Mouse (Mus musculus) megakaryocyte-erythroid progenitor cell, adult 5 weeks (primary cell): ENCODE data around the gene Rpl21. TPM values are rescaled to one million over a fixed set of nuclear protein-coding genes. Genes with fewer than 3 reads are reported as not detected.

Source experiments
- polyA plus RNA-seq: library from polyadenylated mRNA; stranded (reverse); fragments of >175 nt; gene quantifications from 2 replicates; pipeline ENCODE4 v1.2.3, GENCODE M21; 2012

Rpl21 gene
- polyA plus RNA-seq: 318 and 398 TPM in 2 replicates

DNA sequence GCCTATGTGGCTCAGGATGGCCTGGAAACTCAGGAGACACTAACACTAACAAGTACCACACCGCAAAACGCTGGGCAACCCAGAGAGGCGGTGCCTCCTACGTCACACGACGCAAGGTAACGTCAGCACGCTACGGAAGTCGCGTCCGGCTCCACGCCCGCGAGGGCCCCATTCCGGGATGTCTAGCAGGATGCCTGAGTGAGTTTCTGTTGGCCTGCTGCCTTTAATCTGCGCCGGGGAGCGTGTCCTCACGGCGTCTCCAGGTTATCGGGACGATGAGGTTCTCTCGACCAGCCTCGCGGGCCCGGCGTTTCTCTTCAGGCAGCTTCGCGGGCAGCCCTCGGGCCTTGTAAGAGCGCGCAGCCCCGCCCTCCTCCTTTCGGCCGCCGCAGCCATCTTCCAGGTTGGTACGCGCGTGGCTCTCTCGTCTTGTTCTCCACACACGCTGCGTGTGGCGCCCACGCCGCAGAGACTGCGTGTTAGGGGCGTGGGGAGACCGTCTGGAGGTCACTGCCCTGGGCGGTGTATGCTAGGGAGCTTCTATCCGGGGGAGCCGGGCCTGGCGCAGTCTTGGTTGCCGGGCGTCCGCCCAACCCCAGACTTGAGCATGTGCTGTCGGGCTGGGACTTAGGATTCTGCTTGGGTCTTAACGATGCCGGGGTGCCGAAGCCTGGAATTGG lies at the start of gene Rpl21:
Gene Rpl21, plus strand, starts transcription at position 122 of the 680 bp plus-strand sequence.

DNA sequence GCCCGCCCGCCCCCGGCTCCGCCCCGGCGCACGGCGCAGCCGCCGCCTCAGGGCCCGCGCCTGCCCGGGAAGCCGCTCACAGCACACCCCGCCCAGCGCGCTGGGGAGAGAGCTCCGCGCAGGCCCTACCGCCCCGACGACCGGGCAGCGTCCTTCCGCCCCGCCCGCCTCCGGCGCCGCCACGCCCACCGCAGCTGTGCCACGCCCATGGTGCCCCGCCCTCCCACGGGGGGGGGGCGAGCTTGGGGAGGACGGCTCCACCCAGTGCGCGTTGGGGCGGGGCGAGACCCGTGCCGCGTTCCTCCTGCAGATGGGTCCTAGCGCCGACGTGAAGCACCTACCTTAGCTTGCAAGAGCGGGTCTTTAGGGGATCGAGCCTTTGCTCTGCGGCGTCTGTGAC lies 37.8 kb upstream of the Rpl21 start, which contains the start of gene Usp12:
Gene Usp12, minus strand, starts transcription at position 154 of the 400 bp plus-strand sequence.

DNA sequence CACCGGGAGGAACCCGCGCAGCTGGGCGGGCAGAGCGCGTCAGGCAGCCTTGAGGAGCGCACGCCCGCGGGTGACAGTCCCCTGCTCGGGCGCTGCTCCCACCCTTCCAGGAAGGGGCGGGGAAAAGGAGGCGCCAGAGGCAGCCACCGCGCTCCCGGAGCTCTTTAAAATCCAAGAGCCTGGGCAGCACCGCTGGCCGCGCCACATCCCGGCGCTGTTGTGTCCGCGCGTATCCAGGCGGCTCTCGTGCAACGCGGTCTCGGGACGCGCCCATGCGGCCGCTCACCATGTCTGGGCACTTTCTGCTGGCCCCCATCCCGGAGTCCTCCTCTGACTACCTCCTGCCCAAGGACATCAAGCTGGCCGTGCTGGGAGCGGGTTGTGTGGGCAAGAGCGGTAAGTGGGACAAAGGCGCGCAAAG lies 12.3 kb downstream of the Rpl21 start, which contains the start of gene Rasl11a:
Gene Rasl11a, plus strand, starts transcription at position 127 of the 421 bp plus-strand sequence.

Other genes with a start within 250 kb of the Rpl21 start
- gene Gpr12, start 247.7 kb upstream of the Rpl21 start, polyA plus RNA-seq: not detected in 2 replicates
- 7.9 and 8.3 TPM in 2 replicates for gene Usp12, start 37.9 kb upstream of the Rpl21 start, polyA plus RNA-seq
- gene Rasl11a, start 12.2 kb downstream of the Rpl21 start, polyA plus RNA-seq: 2.4 and 2.6 TPM in 2 replicates
- gene Gtf3a, start 115.8 kb downstream of the Rpl21 start, polyA plus RNA-seq: 125 and 137 TPM in 2 replicates
- 3.5 and 4.3 TPM in 2 replicates for gene Mtif3, start 130.9 kb downstream of the Rpl21 start, polyA plus RNA-seq
- gene Lnx2, start 243.7 kb downstream of the Rpl21 start, polyA plus RNA-seq: 8.5 and 8.8 TPM in 2 replicates
- gene Polr1d, start 244.2 kb downstream of the Rpl21 start, polyA plus RNA-seq: 129 and 133 TPM in 2 replicates